Mouse (Mus musculus): Measurements from ENCODE around the gene Pdcd4.
"Not testable (repeated sequence)": the region's sequence is repeated elsewhere in the genome, so short reads cannot be mapped to it uniquely, and the experiment has no call there.

The Pdcd4 gene

DNA sequence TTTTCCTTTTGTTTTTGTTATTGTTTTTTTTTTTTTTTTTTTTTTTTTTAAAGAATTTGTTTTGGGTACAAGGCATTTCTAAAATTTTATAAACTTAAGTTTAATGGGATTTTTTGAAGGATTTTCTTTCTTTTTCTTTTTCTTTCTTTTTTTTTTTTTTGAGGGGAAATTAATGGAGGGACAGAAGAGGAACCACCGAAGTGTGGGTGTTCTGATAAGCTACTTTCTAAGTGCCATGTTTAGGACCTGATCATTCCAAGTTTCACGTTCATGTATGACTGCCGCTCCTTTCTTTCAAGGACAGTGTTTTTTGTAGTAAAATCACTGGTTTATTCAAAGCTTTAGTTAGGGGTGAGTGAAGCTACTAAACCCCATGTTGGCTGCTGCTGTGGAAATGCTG is 37.2 kb downstream of the Pdcd4 start:
- in situ Hi-C loops (cut with MboI; ENCODE audit: low pct_unique_long_range_greater_than_20kb in 1 of 2, low sequenced_read_pairs in 2 of 2, unreplicated experiment in 1 of 2): no loop called here

DNA sequence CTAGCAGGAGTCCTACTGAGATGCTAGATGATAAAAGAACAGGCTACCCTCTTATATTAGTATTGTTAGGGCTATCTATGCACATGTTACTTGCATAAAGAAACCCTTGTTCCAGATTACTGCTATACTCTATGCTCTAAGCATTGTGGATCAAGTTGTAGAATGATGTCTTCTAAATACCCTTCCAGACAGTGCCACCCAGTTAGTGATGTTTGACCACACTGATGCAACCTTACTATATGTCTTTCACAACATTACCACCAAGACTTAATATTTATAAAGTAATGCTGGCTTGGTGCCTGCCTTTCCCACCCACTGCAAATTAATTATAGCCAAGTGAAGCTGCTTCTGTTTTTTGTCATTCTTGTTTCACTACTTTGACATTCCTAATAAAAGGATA is 41.0 kb downstream of the Pdcd4 start:
- in situ Hi-C loops (cut with MboI; ENCODE audit: low pct_unique_long_range_greater_than_20kb in 1 of 2, low sequenced_read_pairs in 2 of 2, unreplicated experiment in 1 of 2): no loop called here

DNA sequence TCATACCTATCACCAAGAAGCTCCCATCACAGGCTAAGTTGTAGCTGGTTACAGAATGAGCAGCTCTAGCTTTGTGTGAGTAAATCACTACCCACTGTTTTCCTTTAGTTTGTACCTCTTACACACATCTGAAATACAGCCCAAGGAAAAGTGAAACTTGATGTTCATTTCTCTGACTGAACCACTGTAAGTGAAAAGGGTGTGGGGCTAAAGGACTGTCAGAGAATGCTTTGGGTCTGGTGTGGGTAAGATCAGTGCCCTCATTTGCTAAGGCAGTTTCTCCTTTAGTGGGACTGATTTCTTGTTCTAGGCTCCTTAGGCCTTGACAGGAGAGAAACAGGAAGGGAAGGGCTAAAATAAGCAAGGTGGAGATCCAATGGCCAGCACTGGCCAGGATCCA is 42.0 kb downstream of the Pdcd4 start:
- in situ Hi-C loops (cut with MboI; ENCODE audit: low pct_unique_long_range_greater_than_20kb in 1 of 2, low sequenced_read_pairs in 2 of 2, unreplicated experiment in 1 of 2): no loop called here

DNA sequence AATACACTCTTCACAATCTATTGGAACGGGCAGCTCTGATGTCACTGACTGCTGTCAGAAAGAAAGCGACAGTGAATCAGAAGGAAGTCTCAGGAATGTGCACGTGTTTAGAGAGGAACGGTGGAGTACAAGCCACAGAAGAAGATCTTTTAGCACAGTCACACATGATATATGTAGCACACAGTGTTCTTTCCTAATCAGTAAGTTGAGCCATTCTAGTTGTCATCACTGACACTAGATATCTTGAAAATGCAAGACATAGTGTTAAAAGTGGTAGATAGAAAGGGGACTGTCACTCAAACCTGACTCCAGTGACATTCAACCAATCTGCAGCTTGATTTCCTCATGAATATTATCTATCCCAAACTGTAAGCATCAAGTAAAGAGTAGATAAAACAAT is 47.4 kb downstream of the Pdcd4 start:
- in situ Hi-C loops (cut with MboI; ENCODE audit: low pct_unique_long_range_greater_than_20kb in 1 of 2, low sequenced_read_pairs in 2 of 2, unreplicated experiment in 1 of 2): no loop called here

DNA sequence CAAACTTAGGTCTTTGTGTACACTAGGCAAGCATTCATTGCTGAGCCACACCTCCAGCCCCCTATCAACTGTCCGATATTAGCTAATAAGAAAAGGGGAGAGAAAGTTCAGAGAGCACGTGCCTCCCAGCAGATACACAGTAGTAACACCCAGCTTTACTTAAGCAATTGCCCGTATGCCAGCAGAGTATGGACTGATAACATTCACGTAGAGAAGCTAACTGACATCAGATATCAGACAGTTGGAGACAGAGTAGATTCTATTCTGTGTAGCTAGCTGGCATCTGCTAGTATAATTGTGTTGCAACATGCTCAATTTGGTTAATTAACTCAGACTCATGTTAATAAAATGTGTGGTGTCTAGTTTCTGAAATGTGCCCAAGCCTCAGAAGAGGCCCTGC is 49.1 kb downstream of the Pdcd4 start:
- in situ Hi-C loops (cut with MboI; ENCODE audit: low pct_unique_long_range_greater_than_20kb in 1 of 2, low sequenced_read_pairs in 2 of 2, unreplicated experiment in 1 of 2): no loop called here

DNA sequence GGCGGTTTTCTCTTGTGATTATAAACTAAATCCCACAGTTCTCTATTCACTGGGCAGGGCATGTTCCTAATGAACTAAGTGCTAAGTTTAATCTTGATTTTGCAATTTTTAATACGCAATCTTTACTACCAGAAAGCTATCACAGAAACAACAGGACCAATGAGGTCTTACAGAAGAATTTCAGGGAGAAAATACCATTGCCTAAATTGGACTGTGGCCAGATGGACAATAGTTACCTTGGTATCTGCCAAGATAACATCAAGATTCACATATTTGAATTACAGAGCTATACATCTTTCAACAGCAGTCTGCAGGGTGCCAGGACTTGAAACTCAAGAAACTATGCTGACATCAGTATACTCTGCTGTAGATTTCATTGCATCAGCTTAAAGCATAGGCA is 50.3 kb downstream of the Pdcd4 start:
- in situ Hi-C loops (cut with MboI; ENCODE audit: low pct_unique_long_range_greater_than_20kb in 1 of 2, low sequenced_read_pairs in 2 of 2, unreplicated experiment in 1 of 2): no loop called here

DNA sequence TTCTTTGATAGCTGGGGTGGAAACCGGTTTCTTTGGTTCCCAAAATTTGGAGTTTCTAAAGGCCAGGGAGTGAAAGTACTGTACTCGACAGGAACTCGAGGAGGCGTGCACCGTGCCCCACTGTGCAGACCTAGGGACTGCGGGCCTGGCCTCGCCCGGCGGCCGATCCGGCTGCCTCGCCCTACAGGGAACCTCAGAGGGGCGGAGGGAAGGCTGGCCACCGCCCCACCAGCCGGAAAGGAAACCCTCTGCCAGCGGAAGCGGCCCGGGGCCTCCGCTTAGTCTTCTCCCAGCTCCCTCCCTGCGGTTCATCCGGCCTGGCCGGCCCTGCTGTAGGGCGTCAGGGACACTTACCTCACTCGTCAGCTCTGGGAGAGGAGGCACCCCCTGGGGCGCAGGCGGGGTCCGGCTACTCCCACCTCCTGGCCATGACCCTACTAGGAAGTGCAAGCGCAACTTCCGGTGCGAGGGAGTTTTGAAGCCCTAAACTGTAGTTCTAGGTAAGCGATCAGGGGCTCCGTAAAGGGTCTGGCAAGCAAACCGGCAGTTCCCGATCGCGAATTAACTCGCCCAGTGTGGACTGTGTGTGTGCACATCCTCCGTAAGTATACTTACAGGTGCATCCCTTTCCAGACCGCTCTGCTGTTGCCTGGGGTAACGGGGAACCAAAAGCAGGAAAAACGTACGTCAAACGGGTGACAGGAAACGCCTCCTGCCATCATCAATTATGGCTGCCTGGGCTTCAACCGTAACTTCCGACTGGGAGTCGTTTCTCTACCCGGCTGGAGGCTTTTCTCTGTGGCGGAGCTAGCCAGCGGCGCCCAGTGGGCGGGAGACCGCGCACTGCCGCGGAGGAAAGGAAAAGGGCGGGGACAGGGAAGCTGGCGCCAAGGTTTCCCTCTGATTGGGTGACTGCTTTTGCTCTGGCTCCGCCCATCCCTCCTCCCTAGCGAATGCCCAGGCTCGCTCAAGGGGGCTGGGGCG is 52.1 kb downstream of the Pdcd4 start, which contains the start of the genes Shoc2 and Bbip1:
Gene Shoc2 (plus strand): TSS at position 505 of the 984 bp plus-strand sequence.
Gene Bbip1 (minus strand): TSS at position 826 of the 984 bp plus-strand sequence.
- in situ Hi-C loops (cut with MboI; ENCODE audit: low pct_unique_long_range_greater_than_20kb in 1 of 2, low sequenced_read_pairs in 2 of 2, unreplicated experiment in 1 of 2): no loop called here

DNA sequence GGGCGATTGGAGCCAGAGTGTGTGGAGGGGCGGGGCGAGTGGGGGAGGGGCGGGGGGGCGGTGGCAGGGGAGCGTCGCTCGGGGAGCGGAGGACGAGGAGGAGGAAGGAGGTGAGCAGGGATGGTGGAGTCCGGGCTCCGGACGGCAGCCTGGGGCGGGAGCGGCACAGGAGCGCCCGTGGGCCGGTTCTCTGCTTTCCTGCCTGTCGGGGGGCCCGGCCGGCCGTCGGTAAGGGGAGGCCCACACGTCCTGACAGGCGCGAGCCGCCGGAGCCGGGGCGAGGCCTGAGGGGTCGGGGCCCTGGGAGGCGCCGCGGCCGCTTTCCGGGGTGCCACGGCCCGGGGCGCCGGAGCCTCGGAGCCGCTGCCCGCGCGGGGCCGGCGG is 52.7 kb downstream of the Pdcd4 start:
- in situ Hi-C loops (cut with MboI; ENCODE audit: low pct_unique_long_range_greater_than_20kb in 1 of 2, low sequenced_read_pairs in 2 of 2, unreplicated experiment in 1 of 2): no loop called here

DNA sequence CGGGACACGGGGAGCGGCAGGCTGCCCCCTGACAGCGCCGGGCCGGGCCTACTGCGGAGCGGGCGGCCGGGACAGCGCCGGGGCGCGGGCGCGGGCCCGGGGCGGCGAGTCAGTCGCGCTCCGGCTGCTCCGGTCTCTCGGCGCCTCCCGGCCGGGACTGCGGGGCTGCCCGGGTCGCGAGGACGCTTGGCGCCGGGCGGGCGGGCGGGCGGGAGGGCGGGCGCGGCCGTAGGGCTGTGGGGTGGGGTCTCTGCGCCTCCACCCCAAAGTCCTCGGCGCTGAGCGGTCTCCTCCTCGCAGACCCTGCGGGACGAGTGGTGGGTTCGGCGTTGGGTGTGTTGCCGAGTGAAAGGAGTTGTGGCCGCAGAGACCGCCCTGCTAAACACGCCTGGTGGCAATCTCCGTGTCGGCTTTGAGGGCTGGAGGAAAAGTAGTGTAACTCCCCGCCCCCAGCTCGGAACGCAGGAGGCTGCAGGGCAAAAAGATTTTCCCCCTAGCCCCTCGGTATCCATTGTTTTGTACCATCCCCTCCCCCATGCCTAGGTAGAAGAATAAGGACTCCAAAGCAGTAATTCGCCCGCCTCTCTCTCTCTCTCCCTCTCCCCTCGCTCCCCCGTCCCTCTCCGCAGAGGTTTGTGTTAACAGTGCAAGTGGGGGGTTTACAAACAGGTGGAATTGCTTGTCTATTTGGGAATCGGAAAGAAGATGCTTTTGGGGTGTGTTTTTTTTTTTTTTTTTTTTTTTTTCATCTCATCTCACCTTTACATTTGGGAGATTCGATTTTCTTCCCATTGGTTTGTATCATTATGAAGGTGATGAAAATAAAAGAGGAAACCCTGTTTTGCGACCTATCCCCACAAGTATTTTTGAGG is 53.4 kb downstream of the Pdcd4 start:
- in situ Hi-C loops (cut with MboI; ENCODE audit: low pct_unique_long_range_greater_than_20kb in 1 of 2, low sequenced_read_pairs in 2 of 2, unreplicated experiment in 1 of 2): no loop called here

- in situ Hi-C loops (cut with MboI; ENCODE audit: low pct_unique_long_range_greater_than_20kb in 1 of 2, low sequenced_read_pairs in 2 of 2, unreplicated experiment in 1 of 2): no loop called here
Measured at GRCm38 (mm10) chr19:53957513-53957912, 65.5 kb downstream of the Pdcd4 start.

GRCm38 (mm10) chr19:53962511-53962910 is 70.5 kb downstream of the Pdcd4 start:
- in situ Hi-C loops (cut with MboI; ENCODE audit: low pct_unique_long_range_greater_than_20kb in 1 of 2, low sequenced_read_pairs in 2 of 2, unreplicated experiment in 1 of 2): no loop called here

DNA sequence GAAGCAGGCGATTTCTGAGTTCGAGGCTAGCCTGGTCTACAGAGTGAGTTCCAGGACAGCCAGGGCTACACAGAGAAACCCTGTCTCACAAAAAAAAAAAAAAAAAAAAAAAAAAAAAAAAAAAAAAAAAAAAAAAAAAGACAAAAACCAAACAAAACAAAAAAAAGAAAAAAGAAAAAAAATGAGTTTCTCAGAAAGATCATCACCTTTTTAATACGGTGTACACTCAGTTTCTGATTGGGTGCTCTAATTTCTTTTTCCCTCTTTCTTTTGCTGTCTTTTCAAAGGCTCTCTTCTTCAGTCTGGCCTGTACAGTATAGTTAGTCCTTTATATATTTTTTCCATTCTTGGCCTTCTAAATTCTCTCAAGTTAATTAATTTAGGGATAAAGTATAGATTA is 72.3 kb downstream of the Pdcd4 start:
- in situ Hi-C loops (cut with MboI; ENCODE audit: low pct_unique_long_range_greater_than_20kb in 1 of 2, low sequenced_read_pairs in 2 of 2, unreplicated experiment in 1 of 2): not testable (repeated sequence)

DNA sequence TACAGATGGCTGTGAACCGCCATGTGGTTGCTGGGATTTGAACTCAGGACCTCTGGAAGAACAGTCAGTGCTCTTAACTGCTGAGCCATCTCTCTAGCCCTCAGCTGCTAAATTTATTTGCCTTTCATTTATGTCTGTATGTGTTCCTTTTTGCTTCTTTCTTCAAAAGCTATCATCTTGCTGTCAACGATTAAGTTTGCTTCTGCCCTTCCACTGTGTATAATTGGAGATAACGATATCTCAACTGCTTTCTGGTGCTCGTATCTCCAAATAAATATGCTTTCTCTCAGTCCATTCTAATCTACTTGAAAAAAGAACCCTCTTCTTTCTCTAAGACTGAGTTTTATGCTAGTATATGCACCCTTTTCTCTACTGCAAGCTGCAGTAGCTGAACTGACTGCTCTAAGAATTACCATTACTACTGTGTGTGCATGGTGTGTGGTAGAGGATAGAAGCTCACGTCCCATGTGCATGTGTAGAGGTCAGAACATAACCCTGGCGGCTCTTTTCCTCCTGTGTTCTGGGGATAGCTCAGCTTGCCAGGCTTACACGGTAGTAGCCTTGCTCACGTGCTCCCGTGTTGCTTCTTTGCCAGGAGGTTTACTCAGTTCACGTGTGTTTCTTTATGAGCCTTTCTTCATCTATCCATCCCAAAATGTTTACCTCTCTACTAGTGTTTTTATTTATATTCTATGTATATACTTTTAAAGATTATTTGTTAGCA is 73.0 kb downstream of the Pdcd4 start:
- in situ Hi-C loops (cut with MboI; ENCODE audit: low pct_unique_long_range_greater_than_20kb in 1 of 2, low sequenced_read_pairs in 2 of 2, unreplicated experiment in 1 of 2): no loop called here

DNA sequence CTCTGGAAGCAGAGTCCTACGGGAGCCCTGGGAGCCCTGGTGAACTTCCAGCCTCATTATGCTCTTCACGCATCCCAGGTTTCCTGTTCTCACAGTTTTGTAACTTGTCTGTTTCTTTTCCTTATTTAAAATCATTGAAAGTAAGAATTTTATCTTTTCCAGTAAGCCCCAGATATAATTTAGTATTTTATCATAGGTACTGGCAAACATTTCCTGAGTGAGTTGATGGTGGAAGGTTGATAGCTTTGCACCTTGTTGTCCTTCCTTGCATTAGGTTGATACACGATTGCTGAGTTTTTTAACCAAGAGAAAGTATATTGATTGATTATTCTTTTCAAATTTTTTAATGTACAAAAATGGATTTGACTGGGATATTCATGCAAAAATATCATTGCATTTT is 77.2 kb downstream of the Pdcd4 start:
- in situ Hi-C loops (cut with MboI; ENCODE audit: low pct_unique_long_range_greater_than_20kb in 1 of 2, low sequenced_read_pairs in 2 of 2, unreplicated experiment in 1 of 2): no loop called here

DNA sequence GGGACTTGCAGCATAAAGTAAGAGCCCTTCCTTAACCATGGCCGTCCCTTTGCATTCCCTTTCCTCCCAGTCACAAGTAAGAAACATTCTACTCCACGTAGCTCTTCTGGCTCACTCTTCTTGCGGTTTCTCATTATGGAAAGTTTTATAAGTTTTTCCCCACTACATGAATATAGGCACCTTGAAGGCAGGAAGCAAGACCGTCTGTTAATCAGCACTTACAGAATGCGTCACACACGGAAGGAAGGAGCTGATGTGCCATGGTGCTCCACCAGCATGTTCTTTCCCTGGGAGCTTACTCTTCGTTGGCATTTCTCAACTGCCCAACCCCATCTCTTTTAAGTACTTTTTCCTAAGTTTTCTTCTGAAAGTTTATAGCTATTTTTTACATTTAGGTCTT is 79.9 kb downstream of the Pdcd4 start:
- in situ Hi-C loops (cut with MboI; ENCODE audit: low pct_unique_long_range_greater_than_20kb in 1 of 2, low sequenced_read_pairs in 2 of 2, unreplicated experiment in 1 of 2): no loop called here

GRCm38 (mm10) chr19:53973656-53974055 is 81.6 kb downstream of the Pdcd4 start:
- in situ Hi-C loops (cut with MboI; ENCODE audit: low pct_unique_long_range_greater_than_20kb in 1 of 2, low sequenced_read_pairs in 2 of 2, unreplicated experiment in 1 of 2): no loop called here
